Mouse (Mus musculus): ENCODE measurements at regions not wholly inside any gene's neighbourhood (a gene's known extent, or its start where the extent isn't known, plus 50 kb on each side); places are given as distances from the start of the nearest gene placed in this dataset.

DNA sequence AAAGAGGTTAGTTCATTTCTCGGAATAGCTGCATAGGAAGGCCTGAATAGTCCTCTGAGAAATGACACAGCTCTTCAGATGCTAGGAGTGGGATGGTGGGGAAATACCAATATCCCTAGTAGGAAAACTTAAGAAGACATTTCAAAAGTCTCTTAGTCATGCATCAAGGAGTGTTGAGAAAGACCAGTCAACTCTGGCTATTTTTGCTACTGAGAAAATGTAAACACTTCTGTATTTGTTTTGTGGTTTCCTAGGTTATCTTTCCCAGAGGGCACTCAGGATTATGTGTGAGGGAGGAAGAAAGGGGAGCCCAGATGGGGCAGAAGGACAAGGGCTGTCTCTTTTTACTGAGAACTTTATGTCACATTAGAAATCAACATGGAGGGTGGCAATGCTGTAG, 367.8 kb upstream of the Thbs1 start:
- DNase-seq, result no peak

DNA sequence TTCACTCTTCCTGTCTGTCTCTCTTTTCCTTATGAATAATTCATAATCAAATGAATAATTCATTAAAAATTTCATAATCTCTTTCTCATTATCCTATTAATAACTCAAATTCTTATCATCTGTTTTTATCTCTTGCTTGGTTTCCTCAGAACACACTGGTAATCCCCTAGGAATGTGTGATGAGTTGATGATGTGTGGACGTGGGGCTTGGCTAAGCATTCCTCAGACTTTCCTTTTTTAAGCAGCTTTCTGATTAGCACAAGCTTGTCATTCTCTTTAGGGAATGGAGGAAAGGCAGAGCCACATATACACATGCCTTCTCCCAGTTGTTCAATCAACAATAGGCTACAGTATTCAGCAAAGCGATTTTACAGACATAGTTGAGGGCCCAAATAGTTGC, 365.9 kb upstream of the Thbs1 start:
- DNase-seq, result no peak

DNA sequence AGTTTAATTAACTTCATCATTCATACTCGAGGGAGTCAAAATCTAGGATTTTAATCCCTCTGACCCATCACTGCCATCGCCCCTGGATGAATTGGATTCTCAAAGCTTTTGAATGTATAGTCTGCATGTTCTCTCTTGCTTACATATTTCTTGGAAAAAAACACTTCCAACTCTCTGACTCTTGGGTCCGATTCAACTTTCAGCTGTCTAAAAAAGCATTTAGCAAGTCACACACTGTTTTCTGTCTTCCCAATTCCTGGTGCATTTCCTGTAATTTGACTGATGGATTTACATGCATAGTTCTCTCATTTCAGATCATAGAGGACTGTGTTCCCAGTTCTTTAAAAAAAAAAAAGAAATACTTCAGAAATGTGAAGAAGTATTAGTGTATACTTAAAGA, 364.5 kb upstream of the Thbs1 start:
- DNase-seq, result no peak

DNA sequence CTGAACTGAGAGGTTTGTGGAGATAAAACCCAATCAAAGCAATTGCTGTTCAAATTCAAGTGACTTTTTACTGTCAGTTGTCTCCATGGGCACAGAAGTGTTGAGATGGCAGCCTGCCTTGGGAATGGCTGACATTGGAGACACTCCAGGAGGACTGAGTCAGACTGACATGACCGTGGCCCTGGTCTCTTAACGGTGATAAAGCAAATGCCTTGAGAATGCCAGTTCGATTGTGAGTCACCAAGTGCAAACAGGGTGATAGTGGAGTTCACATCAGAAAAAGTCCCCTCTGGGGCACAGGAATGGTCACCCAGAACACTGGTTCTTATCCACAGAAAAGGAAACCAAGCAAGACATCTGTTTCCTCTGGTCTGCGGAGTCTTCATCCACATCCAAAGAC, 362.8 kb upstream of the Thbs1 start:
- DNase-seq, result no peak

DNA sequence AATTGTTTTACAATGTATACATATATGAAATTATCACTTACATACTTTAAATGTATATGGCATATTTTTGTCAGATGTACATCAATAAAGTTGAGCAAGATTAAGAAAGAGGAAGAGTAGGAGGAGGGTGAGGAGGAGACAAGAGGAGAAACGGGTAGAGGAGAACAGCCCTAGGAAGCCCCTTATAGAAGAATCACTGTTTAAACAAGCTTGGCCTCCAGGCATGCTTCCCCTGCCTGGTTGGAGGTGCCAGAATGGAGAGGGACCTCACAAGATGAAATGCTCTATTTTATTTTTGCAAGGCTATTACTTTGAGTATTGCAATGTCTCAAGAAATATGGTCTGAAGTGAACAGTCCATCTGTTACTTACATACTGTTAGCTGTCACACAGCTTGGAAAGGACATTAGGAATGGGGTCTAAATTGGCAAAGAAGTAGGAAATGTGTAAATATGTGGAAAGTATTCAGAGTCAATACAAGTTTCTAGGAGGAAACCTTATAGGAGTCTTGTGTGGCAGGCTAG, 352.1 kb upstream of the Thbs1 start:
- DNase-seq, result no peak

DNA sequence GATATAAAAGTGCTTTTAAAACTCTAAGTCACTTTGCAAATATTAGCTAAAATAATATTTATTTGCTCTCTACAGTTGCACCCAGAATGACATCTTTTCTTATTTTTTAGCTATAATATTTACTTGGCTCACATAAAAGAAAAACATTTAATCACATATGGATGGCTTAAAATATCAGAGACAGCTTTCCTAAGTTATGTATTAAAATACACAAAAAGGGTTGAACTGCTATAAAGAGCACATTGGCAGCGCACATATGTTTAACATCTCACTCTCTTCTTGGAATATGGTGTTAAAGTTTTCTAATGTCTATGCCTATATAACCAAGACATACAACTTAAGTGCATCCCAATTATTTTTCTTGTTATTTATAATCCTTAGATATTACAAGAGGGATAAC, 348.0 kb upstream of the Thbs1 start:
- DNase-seq, result no peak

DNA sequence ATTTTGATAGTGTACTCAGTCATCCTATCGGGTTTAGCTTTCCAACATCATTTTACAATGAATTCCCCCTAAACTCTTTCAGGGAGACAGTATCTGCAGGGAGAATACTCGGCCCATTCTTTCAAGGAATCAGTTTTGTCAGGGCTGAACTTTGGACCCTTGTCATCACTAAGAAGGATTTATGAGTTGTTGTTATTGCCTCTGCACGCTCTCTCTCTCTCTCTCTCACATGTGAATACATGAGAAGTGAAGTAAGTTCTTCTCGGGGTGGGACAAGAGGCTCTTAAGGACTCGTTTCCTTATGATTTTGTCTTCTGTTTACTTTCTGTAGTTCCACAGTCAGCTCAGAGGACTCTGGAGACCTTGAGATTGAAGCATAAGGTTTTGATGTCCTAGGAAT, 346.1 kb upstream of the Thbs1 start:
- no peak for DNase-seq

DNA sequence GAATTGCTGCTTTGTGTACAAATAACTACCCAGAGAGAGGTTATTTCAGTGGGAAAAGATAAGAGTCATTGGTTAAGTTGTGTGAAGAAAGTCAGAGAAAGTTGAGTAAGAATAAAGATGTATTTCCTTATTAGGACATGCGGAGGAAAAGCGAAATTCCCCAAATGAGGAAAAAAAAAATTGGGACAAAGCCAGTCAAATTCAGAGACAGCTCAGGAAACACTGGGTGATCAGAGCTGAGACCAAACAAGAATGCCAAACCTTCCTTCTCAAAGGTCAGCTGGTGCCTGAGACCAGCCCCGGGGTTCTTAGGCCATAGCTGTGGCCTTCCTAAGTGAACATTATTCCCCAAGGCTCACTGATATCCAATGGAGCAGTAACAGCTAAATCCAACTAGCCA, 345.2 kb upstream of the Thbs1 start:
- DNase-seq, result no peak

DNA sequence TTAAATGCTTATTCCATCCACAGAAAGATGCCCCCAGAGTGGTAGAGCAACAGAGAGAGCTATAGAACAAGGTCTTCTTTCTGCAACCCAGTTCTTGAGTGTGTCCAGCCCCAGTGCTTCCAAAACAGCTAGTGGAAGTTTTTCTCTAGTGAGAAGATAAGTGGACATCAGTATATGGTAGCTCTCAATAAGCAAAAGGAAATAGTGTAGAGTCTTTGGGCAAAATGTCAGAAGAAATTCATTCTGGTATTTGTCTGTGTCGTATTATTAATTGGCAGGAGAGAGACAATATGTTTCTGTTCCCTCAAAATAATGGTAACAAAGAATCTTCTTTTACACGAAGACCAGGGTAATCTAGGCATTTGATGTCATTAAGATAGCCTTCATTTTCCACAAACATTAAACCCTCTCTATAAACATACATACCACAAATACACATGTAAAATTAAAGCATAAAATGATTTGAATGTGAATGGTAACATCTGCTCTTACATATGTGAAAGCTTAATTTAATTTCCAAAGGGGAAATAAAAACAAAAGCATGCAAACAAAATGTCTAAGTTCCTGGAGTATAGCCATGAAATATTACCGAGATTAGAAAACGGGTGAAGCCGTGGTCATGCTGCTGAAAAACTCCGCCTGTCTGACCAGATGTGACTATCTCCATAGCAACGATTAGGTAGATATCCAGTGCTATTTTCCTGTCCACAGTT, 342.1 kb upstream of the Thbs1 start:
- no peak for DNase-seq

DNA sequence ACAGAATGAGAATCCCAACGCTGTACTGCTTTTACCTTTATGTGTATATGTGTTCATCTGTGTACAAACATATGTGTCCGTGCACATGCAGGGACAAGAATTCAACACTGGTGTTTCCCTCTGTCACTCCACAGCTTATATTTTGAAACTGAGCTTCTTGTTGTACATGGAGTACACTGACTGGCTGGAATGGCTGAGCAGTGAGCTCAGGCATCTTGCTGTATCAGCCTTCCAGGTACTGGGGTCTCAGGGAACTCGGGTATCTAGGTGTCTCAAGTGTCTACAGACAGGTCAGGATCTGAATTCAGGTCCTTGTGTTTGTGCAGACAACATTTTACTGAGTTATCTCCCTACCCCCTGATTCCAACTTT, 341.6 kb upstream of the Thbs1 start:
- no peak for DNase-seq

DNA sequence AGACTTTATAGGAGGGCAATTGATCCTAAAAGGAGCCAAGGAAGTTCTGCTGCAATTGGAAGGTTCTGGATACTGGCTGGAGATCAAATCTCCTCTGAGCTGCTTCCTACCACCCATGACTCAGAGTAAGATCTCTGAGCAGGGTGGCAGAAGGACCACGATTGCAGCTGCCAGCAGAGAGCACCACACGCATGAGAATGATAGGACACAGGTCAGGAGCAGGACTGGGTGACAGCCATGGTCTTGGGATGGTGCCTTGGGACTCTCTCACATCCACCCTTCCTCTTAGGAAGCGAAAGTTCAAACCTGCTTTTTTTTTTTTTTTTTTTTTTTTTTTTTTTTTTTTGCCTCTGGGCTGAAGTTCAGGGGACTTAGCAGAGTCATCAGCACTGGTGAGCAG, 331.4 kb upstream of the Thbs1 start:
- DNase-seq, result no peak

DNA sequence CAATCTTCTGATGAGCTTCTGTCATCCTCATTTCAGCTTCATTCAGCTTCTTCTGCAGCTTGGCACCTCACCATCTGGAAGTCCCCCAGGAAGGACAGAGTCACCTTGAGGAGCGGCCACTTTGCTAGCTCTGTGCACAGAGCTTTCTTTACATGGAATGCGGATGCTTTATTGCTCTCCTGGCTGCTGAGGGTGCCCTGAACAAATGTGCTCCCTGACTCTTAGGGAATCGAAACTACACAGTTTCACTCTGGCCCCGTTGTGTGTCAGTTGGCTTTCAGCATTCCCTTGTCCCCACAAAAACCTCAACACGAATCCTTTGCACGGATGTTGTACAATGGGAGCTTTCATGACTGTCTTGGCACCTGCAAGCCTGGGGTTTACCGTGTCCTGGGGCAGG, 330.9 kb upstream of the Thbs1 start:
- no peak for DNase-seq

DNA sequence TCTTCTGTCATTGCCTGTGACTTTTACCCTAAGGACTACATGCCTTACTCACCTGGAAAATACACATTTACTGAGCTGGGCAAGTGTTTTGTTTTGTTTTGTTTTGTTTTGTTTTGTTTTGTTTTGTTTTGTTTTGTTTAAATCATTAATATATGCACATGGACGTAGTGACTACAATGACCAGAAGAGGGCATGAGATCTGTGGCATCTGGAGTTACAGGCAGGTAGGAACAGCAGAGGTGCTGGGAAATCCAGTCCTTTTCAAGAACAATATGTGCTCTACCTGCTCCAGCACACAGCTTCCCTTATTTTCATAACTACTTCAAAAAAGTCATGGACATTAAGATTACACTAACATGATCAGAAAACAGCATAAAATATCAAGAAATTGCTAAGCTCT, 324.4 kb upstream of the Thbs1 start:
- DNase-seq, result no peak

DNA sequence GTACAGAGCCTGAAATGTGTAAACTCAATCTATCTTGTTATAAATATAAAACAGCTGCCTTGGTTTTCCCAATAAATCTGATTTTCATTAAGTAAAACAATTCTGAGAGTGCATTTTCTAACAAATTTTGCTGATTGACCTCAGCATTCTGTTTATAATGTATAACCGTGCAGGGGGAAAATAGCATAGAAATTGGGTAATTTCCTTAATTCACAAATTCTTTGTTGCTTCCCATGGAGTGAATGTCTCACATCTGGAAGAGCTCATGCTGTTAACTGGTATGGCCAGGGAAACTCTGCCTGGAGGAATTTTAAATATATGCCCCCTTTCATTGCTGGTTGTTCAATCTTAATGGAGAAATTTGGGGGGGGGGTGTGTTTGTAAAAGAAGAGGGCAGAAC, 317.4 kb upstream of the Thbs1 start:
- DNase-seq, result no peak

DNA sequence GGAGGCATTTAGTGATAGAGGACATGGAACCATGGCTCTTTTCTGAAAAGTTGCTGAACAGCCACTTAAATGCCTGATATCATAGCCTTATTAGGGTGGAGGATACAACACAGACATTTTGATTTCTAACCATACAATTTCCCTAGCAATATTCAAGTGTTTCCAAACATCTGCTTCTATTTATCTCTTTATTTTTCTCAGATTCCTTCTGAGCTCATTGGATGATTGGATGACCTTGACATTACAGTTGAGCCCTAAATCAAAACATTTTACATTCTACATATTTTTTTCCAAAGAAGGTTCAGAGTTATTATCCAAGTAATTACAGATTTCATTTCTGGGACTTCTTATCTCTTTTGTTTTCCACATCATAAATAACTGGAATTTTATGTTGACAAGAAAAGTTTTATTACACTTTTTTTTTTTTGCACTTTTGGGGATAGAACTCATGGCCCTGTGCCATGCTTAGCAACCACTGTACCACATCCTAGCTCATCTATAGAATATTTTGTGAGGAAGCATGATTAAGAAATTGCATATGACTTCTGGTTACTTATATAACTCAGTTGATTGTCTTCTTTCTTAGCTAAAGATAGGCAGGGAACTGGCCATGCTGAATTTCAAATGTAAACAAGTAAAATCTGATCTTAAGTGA, 309.6 kb upstream of the Thbs1 start:
- no peak for DNase-seq

DNA sequence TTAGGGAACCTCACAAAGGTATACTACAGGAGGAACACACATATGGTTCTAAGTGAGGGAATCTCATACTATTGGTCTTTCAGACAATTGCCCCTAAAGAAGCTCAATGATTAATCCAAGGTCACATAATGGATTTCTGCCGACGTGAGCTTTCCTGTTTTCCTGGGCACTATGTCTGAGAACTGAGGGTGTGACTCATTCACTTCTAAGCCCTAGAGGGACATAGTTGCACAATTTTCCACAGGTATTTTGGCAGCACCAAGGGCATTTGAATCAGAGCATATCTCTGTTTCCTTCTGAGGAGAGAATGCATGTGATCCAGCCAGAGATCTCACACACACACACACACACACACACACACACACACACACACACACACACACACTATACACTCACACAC, 309.0 kb upstream of the Thbs1 start:
- DNase-seq, result no peak

DNA sequence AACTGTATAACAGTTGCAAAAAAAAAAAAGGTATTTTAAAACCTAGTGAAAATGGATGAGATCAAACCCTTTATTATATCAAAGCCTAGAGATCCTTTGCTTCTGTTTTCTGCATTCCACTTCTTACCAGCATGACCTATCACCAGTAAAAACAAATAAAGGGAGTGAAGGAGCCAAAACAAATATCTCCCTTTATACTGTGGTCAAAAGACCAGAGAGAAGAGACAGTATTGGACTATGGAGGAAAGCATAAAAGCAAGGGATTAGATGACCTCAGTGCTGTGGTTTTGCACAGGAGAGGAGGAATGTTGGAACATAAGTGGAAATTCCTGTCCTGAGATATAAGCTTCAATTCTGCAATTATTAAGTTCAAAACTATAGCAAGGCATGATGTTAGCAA, 307.0 kb upstream of the Thbs1 start:
- no peak for DNase-seq

DNA sequence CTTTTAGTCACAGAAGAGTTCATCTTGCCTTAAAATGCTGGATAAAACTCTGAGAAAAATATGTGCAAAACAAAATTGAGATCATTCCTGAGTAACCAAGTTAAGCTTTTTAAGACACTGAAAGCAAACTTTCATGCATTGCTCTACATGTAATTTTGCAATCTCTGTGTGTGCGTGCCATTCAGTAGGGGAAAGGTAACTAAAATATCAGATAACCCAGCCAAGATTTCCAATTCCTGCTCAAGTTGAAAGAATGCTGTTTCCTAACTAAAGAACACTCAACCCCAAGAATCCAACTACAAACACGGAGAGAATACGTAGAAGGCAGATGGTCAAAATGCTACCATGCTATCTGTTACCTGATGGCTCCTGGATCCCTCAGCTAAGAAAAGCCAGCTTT, 304.6 kb upstream of the Thbs1 start:
- DNase-seq, result no peak

DNA sequence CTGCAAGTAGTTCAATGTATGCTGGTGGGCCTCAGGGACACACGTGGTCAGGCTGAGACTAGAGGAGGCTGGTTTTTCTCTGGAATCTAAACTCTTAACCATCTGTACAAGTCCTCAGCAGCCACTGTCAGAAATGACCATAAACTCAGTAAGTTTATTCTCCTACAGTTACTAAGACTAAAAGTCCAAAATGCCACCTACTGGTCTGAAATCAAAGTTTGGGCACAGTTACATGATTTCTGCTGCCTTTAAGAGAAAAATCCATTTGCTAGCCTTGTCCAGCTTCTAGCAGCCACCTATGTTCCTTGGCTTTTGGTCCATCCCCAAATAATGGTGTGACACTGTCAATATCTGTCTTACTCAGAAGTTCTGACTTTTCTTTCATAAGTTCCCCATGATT, 300.2 kb upstream of the Thbs1 start:
- DNase-seq, result no peak

DNA sequence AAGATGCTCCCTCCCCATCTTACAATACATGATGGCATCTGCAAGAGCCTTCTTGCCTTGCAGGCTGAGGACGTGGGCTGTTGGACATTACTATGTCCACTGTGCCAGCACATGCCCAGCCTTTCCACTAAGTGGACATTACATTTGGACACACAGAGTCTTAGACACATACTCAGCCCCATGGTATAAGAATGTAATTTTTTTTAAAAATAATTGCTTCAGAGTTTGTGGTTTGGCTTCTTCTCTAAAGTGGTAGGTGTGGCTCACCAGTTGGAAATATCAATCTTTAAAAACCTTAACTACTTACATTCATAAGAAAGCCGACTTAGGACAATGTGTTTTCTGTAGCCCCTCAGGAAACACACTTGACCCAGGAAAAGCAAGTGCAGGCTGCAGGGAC, 299.7 kb upstream of the Thbs1 start:
- no peak for DNase-seq

DNA sequence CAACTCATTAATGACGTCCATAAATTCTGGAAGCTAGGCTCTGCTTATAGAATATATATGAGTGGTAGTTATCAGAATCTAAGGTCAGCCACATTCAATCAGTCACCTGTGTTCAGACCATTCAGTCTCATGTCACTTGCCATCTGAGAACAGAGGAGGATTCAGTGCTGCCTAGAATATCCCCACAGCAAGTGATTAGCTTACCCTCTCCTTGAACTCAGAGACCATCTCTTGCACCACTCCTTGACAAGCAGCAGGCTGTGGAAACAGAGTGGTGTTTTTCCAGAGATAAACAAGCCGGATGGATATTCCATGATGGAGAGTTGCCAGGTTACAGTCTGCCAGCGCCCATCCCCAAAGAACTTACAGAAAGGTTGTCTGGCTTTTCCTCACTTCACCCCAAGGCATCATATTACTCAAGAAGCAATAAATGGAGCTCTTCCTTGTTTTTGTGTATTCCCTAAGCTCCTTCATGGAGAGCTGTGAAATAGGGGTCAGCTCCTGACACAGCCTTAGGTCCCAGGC, 291.9 kb upstream of the Thbs1 start:
- no peak for DNase-seq

DNA sequence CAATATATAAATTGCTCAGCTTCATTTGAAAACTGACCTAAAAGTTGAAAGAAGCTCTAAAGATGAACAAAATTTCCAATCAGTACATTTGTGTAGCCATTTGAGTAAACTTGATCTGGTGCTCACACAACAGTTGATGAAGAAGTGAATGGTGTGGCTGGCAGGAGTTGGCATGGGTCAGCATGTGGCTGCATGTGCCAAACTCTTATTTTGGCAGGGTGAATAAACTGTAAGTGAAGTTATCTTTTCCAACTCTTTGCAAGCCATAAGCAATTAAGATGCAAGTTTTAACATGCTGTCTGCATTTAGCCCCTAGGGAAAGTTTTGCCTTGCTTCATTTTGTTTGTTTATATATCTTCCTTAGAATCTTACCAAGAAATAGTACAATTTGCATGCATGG, 291.0 kb upstream of the Thbs1 start:
- no peak for DNase-seq

DNA sequence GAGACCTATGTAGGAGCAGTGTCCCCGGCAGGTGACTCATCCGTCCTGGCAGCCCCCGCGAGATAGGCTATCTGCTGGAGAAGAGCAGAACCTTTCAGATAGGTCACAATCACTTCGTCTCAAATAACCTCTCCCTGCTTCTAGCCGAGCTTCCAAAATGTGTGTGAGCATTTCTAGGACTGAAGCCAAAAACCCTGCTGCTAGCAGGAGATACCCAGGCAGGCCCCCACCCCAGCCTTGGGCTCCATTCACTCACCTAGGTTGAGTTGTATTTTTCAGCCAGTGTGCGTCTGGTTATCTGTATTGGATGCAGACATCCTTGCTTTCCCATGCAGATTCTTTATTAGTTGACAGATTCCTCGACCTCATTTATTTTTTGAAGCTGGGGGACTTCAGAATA, 286.6 kb upstream of the Thbs1 start:
- no peak for DNase-seq

DNA sequence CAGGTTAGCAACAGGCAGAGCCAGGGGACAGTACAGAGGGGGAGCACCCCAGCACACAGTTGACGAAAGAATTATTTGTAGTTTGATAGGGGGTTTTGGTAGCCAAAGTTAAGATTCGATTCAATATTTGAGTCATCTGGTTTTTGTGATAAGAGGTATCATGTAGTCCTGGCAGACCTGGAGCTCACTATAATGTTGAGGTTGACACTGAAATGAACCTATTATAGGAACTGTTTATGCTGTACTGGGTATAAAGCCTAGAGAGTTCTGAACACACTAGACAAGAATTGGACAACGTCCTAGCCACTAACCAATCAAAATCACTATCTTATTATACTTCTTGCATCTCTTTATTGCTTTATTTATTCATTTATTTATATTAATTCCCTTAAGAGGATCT, 284.4 kb upstream of the Thbs1 start:
- no peak for DNase-seq

DNA sequence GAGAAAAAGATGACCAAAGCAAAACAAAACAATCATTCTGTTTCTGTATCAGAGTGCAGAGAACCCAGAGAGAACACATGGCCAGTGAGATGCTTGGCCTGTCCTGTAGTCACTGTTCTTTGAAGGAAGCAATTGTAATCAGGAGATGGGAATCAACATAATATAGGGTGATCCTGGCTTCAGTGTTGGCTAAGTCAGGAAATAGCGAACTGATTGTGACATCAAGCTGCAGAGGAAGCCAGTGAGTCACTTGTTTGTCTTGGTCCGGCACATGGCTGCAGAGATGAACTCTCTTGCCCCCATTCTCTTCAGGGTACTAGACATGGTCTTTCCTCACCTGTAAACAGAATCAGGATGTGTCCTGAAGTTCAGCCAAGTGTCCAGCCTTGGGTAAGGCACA, 273.3 kb upstream of the Thbs1 start:
- peak; percentile 17 for DNase-seq

All from kidney, postnatal 10 days (tissue).